Mouse (Mus musculus): ENCODE data around the gene Acan. TPM values are rescaled to one million over a fixed set of nuclear protein-coding genes. Genes with fewer than 3 reads are reported as not detected.

Gene Acan
- total RNA-seq, 2 experiments from 2014 or later = not detected

DNA sequence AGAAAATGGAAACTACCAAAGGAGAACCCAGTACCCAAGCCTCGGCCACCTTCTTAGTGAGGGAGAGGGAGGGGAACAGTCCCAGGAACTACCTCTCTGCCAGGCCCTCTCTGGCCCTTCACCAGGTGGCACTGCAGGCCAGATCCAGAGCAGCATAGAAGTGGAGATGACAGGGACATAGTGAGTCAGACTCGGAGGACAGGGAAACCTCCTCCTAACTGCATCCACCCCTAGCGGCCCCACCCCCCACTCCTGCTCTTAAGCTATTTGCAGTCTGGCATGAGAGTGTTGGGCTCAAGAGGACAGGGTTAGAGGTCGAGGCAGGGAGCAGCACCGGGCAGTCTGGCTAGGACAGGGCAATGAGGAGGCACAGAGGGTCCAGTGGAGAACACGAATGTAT is 80.1 kb downstream of the Acan start:
- no peak for ATAC-seq (replicated peaks; ENCODE audit: low FRiP score, poor library complexity, severe bottlenecking)

DNA sequence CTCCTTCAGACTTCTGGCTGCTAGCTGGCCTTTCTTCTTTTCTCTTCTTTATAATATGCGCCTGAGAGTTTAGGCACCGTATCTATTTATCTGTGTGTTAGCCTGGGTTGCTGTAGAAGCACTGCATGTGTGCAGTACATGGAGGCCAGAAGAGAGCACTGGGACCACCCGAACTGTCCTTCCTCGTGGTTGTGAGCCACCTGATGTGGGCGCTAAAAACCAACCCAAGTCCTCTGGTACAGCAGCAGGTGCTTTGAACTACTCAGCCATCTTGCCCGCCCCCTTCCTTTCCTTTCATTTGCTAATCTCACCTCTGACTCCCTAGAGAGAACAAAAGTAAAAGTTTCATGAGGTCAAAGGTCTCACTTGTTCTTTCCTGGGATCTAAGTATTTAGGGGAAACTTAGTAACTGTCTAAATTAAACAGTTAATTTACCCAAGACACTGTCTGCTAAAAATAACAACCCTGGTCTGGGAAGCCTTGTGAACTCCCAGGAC is 86.1 kb downstream of the Acan start:
- ATAC-seq (replicated peaks; ENCODE audit: low FRiP score, poor library complexity, severe bottlenecking) = no peak

DNA sequence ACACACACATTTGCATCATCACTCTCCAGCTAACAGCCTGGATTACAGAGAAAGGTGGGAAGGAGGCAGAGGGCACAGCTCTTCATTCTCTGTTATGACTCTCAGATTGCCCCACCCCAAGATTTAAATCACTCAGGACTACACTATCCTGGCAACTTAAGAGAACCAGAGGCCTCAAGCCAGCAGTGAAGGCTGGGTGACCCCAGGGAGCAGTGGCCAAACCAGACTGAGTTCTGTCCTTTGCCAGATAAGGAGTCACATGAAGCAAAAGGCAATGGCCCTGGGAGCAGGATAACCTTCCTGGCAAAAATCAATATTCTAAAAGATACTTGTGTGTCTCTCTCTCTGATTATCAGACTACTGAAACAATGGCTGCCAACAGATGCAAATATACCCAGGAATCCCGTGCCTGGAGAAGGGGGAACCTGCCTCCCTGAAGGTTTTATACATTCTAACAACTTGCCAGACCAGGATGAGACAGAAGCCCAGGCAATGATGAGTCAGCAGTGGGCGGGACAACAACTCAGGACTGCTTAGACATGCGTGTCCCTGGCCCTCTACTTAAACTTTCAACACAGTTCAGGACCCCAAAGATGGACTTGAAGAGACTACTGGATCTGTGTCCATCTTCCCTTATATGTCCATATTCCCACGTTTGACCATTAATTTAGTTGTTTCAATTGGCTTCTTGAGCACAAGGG is 86.8 kb downstream of the Acan start:
- no peak for ATAC-seq (replicated peaks; ENCODE audit: low FRiP score, poor library complexity, severe bottlenecking)

DNA sequence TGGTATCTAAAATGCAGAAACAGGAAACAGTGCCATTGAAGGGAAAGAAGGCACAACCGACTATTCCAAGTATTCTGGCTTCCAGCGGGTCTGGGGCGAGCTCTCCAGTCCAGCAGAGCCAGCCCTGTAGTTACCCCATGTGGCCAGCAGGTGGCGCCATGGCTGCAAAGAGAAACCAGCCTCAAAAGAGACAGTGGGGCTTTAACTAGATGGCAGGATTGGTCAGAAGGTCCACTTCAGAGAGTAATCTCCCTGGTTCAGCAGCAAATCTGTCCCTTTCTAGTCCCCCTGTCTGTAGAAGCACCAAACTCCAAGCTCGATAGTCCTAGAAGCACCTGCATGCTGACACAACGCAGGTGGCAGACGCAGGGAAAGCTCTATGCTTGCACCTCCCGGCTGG is 87.6 kb downstream of the Acan start:
- ATAC-seq (replicated peaks; ENCODE audit: low FRiP score, poor library complexity, severe bottlenecking) = peak; percentile 35; the same call in 1 of the 2 replicates

DNA sequence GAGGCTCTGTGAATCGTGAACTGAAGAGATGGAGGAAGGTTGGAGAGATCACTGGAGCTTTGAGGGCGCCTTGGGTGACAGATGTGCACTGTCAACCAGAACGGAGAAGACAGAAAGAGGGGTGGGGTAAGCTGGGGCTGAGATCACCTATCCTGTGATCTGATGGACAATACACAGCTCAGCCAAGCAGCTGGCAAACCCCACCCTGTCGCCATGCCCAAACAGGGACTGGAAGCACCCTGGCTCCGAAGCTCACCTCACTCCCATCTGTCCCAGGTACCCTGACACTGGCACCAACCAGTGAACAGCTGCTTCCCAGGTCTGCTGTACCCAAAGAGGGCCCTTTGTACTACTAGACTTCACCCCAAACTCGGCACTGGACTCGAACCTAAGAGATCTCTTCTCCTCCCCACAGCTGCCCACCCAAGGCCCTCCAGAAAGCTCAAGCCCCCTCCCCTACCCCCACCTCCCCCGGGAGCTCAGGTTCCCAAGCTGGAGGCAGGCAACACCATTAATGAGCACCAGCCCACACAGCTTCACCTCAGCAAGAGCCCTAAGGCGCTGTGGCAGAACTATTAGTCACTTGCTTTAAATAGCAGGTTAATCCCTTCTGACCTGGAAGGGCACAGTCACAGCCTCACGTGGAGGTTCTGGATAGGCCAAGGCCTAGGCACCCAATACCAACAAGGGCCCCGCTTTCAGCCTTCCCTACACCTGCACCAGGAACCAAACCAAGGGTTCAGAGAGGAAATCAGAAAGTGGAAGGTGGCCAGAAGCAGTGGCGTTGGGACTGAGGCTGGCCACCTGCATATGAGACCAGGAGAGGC is 93.9 kb downstream of the Acan start:
- no peak for ATAC-seq (replicated peaks; ENCODE audit: low FRiP score, poor library complexity, severe bottlenecking)

DNA sequence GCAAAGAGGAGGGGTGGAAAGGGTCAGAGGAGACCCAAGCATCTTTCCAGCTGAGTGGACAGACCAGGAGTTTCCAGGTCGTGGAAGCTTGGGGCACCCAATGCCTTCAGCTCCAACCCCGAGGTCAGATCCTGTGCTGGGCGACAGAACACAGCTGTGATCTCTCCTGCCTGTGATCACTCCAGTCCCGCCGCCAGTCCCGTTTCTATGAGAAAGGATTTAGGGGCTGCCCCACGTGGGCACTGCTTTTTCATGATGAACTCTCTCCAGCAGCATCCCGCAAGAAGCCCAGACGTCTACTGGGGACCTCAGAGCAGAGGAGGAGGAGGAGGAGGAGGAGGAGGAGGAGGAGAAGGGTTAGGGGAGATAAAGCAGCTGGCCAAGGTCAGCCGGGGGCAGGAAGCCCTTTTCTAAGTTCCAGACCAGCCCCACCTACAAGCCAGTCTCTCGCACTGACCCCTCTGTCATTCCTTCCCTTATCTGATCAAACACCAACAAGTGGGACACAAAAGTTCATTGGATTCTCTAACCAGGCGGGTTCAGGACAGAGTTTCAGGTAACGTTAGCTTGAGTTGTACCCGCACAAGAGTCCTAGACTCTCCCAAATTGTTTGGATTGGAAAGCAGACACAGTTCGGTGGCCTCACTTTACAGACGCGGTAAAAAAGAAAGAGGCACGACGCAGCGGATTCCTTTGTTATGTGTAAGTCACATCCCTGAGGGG is 94.8 kb downstream of the Acan start:
- no peak for ATAC-seq (replicated peaks; ENCODE audit: low FRiP score, poor library complexity, severe bottlenecking)

DNA sequence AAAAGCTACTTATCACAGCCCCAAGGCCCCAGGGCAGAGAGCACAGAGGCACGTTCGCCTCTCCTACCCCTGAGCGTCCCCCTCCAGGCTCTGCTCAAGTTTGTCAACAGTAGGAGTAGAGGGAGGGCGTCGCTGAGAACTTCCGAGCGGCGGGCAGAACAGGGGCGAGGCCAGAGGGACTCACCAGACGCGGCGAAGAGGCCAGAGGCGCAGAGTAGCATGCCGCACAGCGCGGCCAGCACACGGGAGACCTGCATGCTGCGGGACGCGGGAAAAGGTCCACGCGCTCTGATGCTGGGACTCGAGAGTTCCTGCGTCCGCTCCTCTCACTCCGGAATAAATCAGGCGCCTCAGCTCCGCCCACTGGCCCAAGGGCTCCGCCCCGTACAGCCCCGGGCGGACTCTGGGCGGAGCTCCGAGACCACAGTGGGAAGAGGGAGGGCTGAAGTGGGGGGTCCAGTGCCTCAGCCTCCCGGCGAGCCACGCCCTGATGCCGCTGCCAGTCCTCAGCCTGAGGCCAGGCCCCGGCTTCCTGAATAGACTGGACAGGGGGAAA is 95.5 kb downstream of the Acan start, which contains the start of gene Mfge8:
Gene Mfge8, minus strand, starts transcription at position 350 of the 556 bp plus-strand sequence.
- 0 out of 2 replicates have a peak, but pooled peaks have one; percentile 46 for ATAC-seq (replicated peaks; ENCODE audit: low FRiP score, poor library complexity, severe bottlenecking)

DNA sequence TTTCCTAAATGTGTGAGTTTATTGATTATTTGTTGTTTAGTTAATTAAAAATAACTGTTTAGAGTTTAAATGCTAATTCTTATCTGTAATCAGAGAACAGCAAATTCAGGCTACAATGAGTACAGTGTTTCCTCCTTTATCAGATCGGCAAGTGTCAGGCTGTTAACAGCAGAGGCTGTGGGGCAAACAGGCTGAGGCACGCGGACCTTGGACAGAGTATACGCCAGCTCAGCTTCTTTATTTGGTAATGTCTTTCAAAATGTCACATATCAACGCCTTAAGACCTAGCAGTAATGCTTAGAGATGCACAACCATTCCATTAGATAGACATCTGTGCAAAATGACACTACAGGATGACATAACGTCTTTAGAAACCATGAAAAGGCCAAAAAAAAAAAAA is 96.2 kb downstream of the Acan start:
- ATAC-seq (replicated peaks; ENCODE audit: low FRiP score, poor library complexity, severe bottlenecking) = no peak

DNA sequence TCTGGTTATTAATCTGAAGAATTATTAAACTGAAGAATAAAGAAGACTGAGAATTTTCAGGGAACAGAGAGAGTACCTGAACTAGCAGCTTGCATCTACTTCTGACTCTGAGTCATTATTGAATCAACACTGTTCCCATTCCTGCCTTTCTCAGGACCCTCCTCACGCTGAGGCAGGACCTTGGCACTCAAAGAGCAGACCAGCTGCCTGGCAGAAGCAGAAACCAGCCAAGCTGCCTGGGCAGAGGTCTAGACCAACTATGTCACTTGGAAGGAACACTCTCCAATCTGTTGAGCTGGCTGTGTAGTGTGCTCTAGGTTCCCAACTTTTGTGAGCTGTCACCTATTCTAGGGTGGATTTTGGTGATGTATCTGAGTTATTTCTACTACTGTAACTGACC is 106.1 kb downstream of the Acan start:
- no peak for ATAC-seq (replicated peaks; ENCODE audit: low FRiP score, poor library complexity, severe bottlenecking)

Other genes starting within 250 kb of the Acan start
- 8.0 and 8.6 TPM in 2 replicates for gene Det1, start 206.2 kb upstream of the Acan start, total RNA-seq (2015; ENCODE audit: low replicate concordance)
- gene Det1, start 206.2 kb upstream of the Acan start, total RNA-seq (2017; ENCODE audit: low replicate concordance) = 3.1 and 3.7 TPM in 2 replicates
- 5.9 and 6.5 TPM in 2 replicates for gene Aen, start 157.6 kb upstream of the Acan start, total RNA-seq (2015; ENCODE audit: low replicate concordance)
- 5.1 and 9.4 TPM in 2 replicates for gene Aen, start 157.6 kb upstream of the Acan start, total RNA-seq (2017; ENCODE audit: low replicate concordance)
- gene Isg20, start 140.1 kb upstream of the Acan start, total RNA-seq (2015; ENCODE audit: low replicate concordance) = 649 and 766 TPM in 2 replicates
- 322 and 333 TPM in 2 replicates for gene Isg20, start 140.1 kb upstream of the Acan start, total RNA-seq (2017; ENCODE audit: low replicate concordance)
- gene Hapln3, start 77.5 kb downstream of the Acan start, total RNA-seq (2015; ENCODE audit: low replicate concordance) = not detected in 2 replicates
- not detected in 2 replicates for gene Hapln3, start 77.5 kb downstream of the Acan start, total RNA-seq (2017; ENCODE audit: low replicate concordance)
- gene Mfge8, start 95.6 kb downstream of the Acan start, total RNA-seq (2015; ENCODE audit: low replicate concordance) = 1.1 and 2.5 TPM in 2 replicates
- gene Mfge8, start 95.6 kb downstream of the Acan start, total RNA-seq (2017; ENCODE audit: low replicate concordance) = 5.8 TPM in 1 of 2 replicates, not detected in the other
- 39.0 and 39.6 TPM in 2 replicates for gene Abhd2, start 219.7 kb downstream of the Acan start, total RNA-seq (2015; ENCODE audit: low replicate concordance)
- 21.9 and 27.0 TPM in 2 replicates for gene Abhd2, start 219.7 kb downstream of the Acan start, total RNA-seq (2017; ENCODE audit: low replicate concordance)